Mouse (Mus musculus) brain, embryonic 14.5 days (tissue): ENCODE measurements around the gene Snd1.

ENCODE experiments used
- CTCF ChIP-seq: fragments of 200-500 bp; IDR thresholded peaks from 2 replicates; pipeline ENCODE4 v1.5.1; 2012; ENCODE audit warnings: inconsistent platforms, mild to moderate bottlenecking, moderate library complexity, borderline replicate concordance; ENCODE audit not compliant: insufficient read depth, insufficient read length; ENCODE audit errors: extremely low read depth
- POLR2A ChIP-seq: fragments of 200-500 bp; IDR thresholded peaks from 2 replicates; pipeline ENCODE4 v1.6.1; 2012; ENCODE audit warnings: mild to moderate bottlenecking, inconsistent platforms, borderline replicate concordance; ENCODE audit not compliant: poor library complexity, insufficient read depth, insufficient read length, severe bottlenecking; ENCODE audit errors: extremely low read depth

DNA sequence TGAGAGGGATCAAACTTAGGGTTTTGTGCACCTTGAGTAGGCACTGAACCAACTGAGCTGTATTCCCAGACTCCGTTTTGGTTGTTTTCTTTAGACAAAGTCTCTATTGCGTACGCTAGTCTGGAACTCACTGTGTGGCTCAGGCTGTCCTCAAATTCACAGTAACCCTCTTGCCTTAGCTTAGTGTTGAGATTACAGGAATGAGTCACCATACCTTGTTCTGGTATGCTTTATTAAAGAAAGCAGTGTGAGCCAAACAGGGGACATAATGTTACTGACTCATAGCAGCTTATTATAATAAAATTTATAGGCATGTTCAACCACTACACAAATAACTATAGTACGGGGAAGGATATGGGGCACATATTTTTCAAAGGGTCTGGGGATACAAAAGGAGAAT lies 728 bp upstream of the Snd1 start:
- TF ChIP-seq CTCF, result no peak
- TF ChIP-seq POLR2A, result no peak
